Mouse (Mus musculus): ENCODE data around the gene Wdr82.

GRCm38 (mm10) chr9:106147851-106148431, 22.8 kb upstream of the Wdr82 start:
- TF ChIP-seq POLR2AphosphoS2 (IDR thresholded peaks at IDR 0.05; ENCODE audit: low read depth, low read length) (no peak), POLR2A (IDR thresholded peaks at IDR 0.05; ENCODE audit: low read depth, low read length) (no peak), EP300 (IDR thresholded peaks at IDR 0.05; ENCODE audit: low read length) (no peak), ETS1 (conservative IDR thresholded peaks at IDR 0.05; ENCODE audit: low read depth, low read length) (no peak), CTCF (conservative IDR thresholded peaks at IDR 0.05 in 1 of 2, IDR thresholded peaks at IDR 0.05 in 1 of 2; ENCODE audit: low read depth in 2 of 2, low read length in 2 of 2) (no peak), ZMIZ1 (IDR thresholded peaks at IDR 0.05; ENCODE audit: low read depth, low read length) (no peak)
